Mouse (Mus musculus) embryonic facial prominence, embryonic 11.5 days (tissue): ENCODE results near the gene Cacna2d2. TPM values are rescaled to one million over a fixed set of nuclear protein-coding genes. Genes with fewer than 3 reads are reported as not detected.

Experiments used
- ATAC-seq: fragments of 200-750 bp; cut with Nextera tagmentation; replicated peaks from 2 replicates; pipeline ENCODE4 v1.8.0; 2017; ENCODE audit warnings: low read depth; ENCODE audit not compliant: insufficient number of reproducible peaks, low FRiP score, low TSS enrichment
- DNase-seq: peaks from one replicate; pipeline ENCODE4 v3.0.0-alpha.2; 2015; ENCODE audit warnings: low spot score
- H3K27ac ChIP-seq: fragments of 300-500 bp; sonication (generic); replicated peaks from 2 replicates; pipeline ENCODE4 v1.5.1; 2014; ENCODE audit warnings: mild to moderate bottlenecking, low read depth, low read length, control low read depth
- H3K27me3 ChIP-seq: fragments of 300-500 bp; sonication (generic); 2 replicates; pipeline ENCODE4 v1.6.1; 2014; ENCODE audit warnings: mild to moderate bottlenecking, low read length, moderate library complexity, mixed read lengths; ENCODE audit not compliant: control insufficient read depth, insufficient read depth
- H3K36me3 ChIP-seq: fragments of 300-500 bp; sonication (generic); replicated peaks from 2 replicates; pipeline ENCODE4 v1.6.1; 2014; ENCODE audit warnings: low read depth, mild to moderate bottlenecking, low read length, moderate library complexity, mixed read lengths; ENCODE audit not compliant: control insufficient read depth, insufficient read depth
- H3K4me1 ChIP-seq: fragments of 300-500 bp; sonication (generic); 2 replicates; pipeline ENCODE4 v1.6.1; 2014; ENCODE audit warnings: low read length, mixed read lengths; ENCODE audit not compliant: control insufficient read depth, insufficient read depth
- H3K4me2 ChIP-seq: fragments of 300-500 bp; sonication (generic); 2 replicates; pipeline ENCODE4 v1.6.1; 2014; ENCODE audit warnings: low read depth, mild to moderate bottlenecking, control low read depth, low read length, moderate library complexity
- H3K4me3 ChIP-seq: fragments of 300-500 bp; sonication (generic); 2 replicates; pipeline ENCODE4 v1.5.1; 2014; ENCODE audit warnings: low read depth, low read length, control low read depth
- H3K9ac ChIP-seq: fragments of 300-500 bp; sonication (generic); replicated peaks from 2 replicates; pipeline ENCODE4 v1.6.1; 2014; ENCODE audit warnings: mild to moderate bottlenecking, control low read depth, low read length
- H3K9me3 ChIP-seq: fragments of 300-500 bp; sonication (generic); replicated peaks from 2 replicates; pipeline ENCODE4 v1.6.1; 2016; ENCODE audit warnings: mild to moderate bottlenecking, low read length, inconsistent platforms, mixed read lengths; ENCODE audit not compliant: control insufficient read depth
- WGBS: fragments of 180-500 bp; shearing (Covaris S2); extraction: QIAGEN DNeasy Blood & Tissue Kit; methylation state at CpG from one replicate; pipeline ENCODE4 v1.1.7; 2014; 5-methylcytosine and 5-hydroxymethylcytosine counted together
- polyA plus RNA-seq: library from polyadenylated mRNA; unstranded; fragments of >200 nt; fragmentation: Nextera tagmentation; extraction: Ambion mirVana; gene quantifications from 2 replicates; pipeline ENCODE4 v1.2.1, GENCODE M21; 2014

The Cacna2d2 gene
- polyA plus RNA-seq, 1 experiment from 2014 or later, result 0.63 TPM

- DNase-seq (no peak), ATAC-seq (no peak)
- H3K36me3 ChIP-seq, result no peaks in the 10 kb centered on the region
- no peak overlapping the region for H3K9ac ChIP-seq
- no peaks in the 10 kb centered on the region for H3K27me3 ChIP-seq
- H3K4me3 ChIP-seq, result no peak overlapping the region
- no peak overlapping the region for H3K4me2 ChIP-seq
- WGBS, result 86% methylated on average over 4 of the region's 4 CpGs
- H3K9me3 ChIP-seq, result no peaks in the 10 kb centered on the region
- H3K4me1 ChIP-seq, result no peaks in the 10 kb centered on the region
- H3K27ac ChIP-seq, result no peak overlapping the region
Measured at GRCm38 (mm10) chr9:107409449-107409848, 10.0 kb downstream of the Cacna2d2 start.

GRCm38 (mm10) chr9:107417106-107417505 lies 17.7 kb downstream of the Cacna2d2 start:
- no peaks in the 10 kb centered on the region for H3K36me3 ChIP-seq
- no peaks in the 10 kb centered on the region for H3K9me3 ChIP-seq
- no peak; the same call in 1 of the 2 replicates for ATAC-seq
- no peaks in the 10 kb centered on the region for H3K27me3 ChIP-seq
- 53% methylated on average over 6 of the region's 6 CpGs for WGBS
- H3K4me3 ChIP-seq, result no peak overlapping the region
- no peak overlapping the region for H3K9ac ChIP-seq
- no peak for DNase-seq
- no peak overlapping the region for H3K4me2 ChIP-seq
- H3K4me1 ChIP-seq, result no peaks in the 10 kb centered on the region
- H3K27ac ChIP-seq, result no peak overlapping the region

- Histone ChIP-seq H3K36me3 (no peaks in the 10 kb centered on the region), H3K9ac (no peak overlapping the region), H3K4me3 (no peak overlapping the region), H3K27me3 (no peaks in the 10 kb centered on the region), H3K27ac (no peak overlapping the region), H3K4me1 (no peaks in the 10 kb centered on the region), H3K4me2 (no peak overlapping the region), H3K9me3 (no peaks in the 10 kb centered on the region)
- no peak for DNase-seq
- ATAC-seq, result no peak
- 83% methylated on average over 9 of the region's 9 CpGs for WGBS
Measured at GRCm38 (mm10) chr9:107419491-107420244, 20.3 kb downstream of the Cacna2d2 start.

GRCm38 (mm10) chr9:107420898-107421297 lies 21.5 kb downstream of the Cacna2d2 start:
- 78% methylated on average over 5 of the region's 5 CpGs for WGBS
- Histone ChIP-seq H3K36me3 (no peaks in the 10 kb centered on the region), H3K4me2 (no peak overlapping the region), H3K27ac (no peak overlapping the region), H3K9ac (no peak overlapping the region), H3K27me3 (no peaks in the 10 kb centered on the region), H3K4me1 (no peaks in the 10 kb centered on the region), H3K4me3 (no peak overlapping the region), H3K9me3 (no peaks in the 10 kb centered on the region)
- DNase-seq (no peak), ATAC-seq (no peak)

GRCm38 (mm10) chr9:107422878-107423277 lies 23.5 kb downstream of the Cacna2d2 start:
- Histone ChIP-seq H3K9me3 (no peaks in the 10 kb centered on the region), H3K27ac (no peak overlapping the region), H3K27me3 (no peaks in the 10 kb centered on the region), H3K4me3 (no peak overlapping the region), H3K4me1 (no peaks in the 10 kb centered on the region), H3K4me2 (no peak overlapping the region), H3K36me3 (no peaks in the 10 kb centered on the region), H3K9ac (no peak overlapping the region)
- DNase-seq, result no peak
- no peak for ATAC-seq
- WGBS, result 67% methylated on average over 2 of the region's 2 CpGs

GRCm38 (mm10) chr9:107424485-107425175 lies 25.2 kb downstream of the Cacna2d2 start:
- DNase-seq, result no peak
- ATAC-seq, result no peak
- Histone ChIP-seq H3K36me3 (no peaks in the 10 kb centered on the region), H3K27ac (no peak overlapping the region), H3K4me3 (no peak overlapping the region), H3K4me1 (no peaks in the 10 kb centered on the region), H3K27me3 (no peaks in the 10 kb centered on the region), H3K9me3 (no peaks in the 10 kb centered on the region), H3K9ac (no peak overlapping the region), H3K4me2 (no peak overlapping the region)
- WGBS, result 70% methylated on average over 12 of the region's 12 CpGs

- no peaks in the 10 kb centered on the region for H3K4me1 ChIP-seq
- no peak overlapping the region for H3K27ac ChIP-seq
- H3K4me3 ChIP-seq, result no peak overlapping the region
- no peak overlapping the region for H3K9ac ChIP-seq
- 84% methylated on average over 7 of the region's 7 CpGs for WGBS
- ATAC-seq (no peak), DNase-seq (no peak)
- H3K9me3 ChIP-seq, result no peaks in the 10 kb centered on the region
- H3K4me2 ChIP-seq, result no peak overlapping the region
- no peaks in the 10 kb centered on the region for H3K27me3 ChIP-seq
- H3K36me3 ChIP-seq, result no peaks in the 10 kb centered on the region
Measured at GRCm38 (mm10) chr9:107427876-107428275, 28.5 kb downstream of the Cacna2d2 start.

GRCm38 (mm10) chr9:107428451-107429186 lies 29.2 kb downstream of the Cacna2d2 start:
- Histone ChIP-seq H3K4me3 (no peak overlapping the region), H3K4me2 (no peak overlapping the region), H3K27ac (no peak overlapping the region), H3K9me3 (no peaks in the 10 kb centered on the region), H3K4me1 (no peaks in the 10 kb centered on the region), H3K9ac (no peak overlapping the region), H3K27me3 (no peaks in the 10 kb centered on the region), H3K36me3 (no peaks in the 10 kb centered on the region)
- ATAC-seq (peak; percentile 48; the same call in 1 of the 2 replicates), DNase-seq (no peak)
- 58% methylated on average over 5 of the region's 5 CpGs for WGBS
